Mouse (Mus musculus): ENCODE results near the gene Atp6v0d1.

GRCm38 (mm10) chr8:105606189-105607023 is 40.6 kb upstream of the Atp6v0d1 start:
- no peak for TF ChIP-seq CTCF (IDR thresholded peaks at IDR 0.05; ENCODE audit: extremely low read depth, insufficient read length, insufficient replicate concordance, low read depth, low read length)
- TF ChIP-seq POLR2A (IDR thresholded peaks at IDR 0.05; ENCODE audit: low read depth, low read length): no peak

Measured in small intestine, adult 2 months (tissue).